In the genomic region with DNA sequence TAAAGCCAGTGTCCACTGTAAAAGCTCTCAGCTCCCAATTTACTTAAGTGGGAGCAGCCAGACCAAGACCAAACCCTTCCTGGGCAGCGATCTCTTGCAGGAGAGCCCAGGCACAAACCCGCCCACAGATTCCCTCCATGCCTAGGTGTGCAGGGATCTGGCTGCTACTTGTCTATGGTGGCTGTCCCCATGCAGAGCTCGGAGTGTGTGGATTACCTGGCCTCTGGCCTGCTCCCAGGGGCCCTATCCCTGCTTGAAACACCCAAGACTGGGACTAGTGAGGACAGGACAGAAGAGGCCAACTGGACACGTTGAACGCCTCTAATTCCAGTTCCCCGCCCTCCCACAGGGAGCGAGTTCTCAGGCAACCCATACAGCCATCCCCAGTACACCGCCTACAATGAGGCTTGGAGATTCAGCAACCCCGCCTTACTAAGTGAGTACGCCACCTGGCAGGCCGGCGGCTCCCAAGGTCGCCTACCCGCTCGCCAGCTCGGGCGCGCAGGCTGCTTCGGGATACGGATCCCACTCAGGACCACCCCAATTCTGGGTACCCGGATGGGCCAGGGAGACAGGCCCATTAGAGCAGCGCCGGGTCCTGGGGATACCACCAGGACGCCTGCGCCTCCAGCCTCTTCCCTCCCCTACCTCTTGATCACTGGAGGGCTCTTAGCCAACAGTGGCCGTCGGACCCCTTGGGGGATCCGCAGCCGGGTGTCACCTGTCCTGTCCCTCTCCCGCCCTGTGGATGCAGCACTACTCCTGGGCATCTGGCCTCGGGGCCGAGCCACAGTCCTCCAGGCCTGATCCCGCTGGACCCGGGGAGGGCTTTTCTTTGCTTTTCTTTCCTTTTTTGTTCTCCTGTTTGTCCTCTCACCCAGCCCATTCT, we compare ENCODE assay signal across 8 mouse cellular contexts.
A peak's percentile ranks its signal among the peaks of the same experiment; 100 is the strongest.
DNase-seq lines count a peak whose midpoint lies in the region; ATAC-seq lines count a peak whose summit lies in the region.

No protein-coding gene starts in this region.

- H3K9ac ChIP-seq in lung, embryonic 16.5 days (ENCODE audit: low read length), result no peak overlapping the region
- no peak overlapping the region for H3K9ac ChIP-seq in limb, embryonic 12.5 days (replicated peaks)
- H3K9ac ChIP-seq in stomach, embryonic 14.5 days (replicated peaks; ENCODE audit: low read depth, low read length), result no peak overlapping the region

- WGBS in lung, embryonic 16.5 days, result 3% methylated on average over 34 of the region's 34 CpGs
- 2% methylated on average over 34 of the region's 34 CpGs for WGBS in limb, embryonic 12.5 days
- WGBS in stomach, embryonic 14.5 days, result 4% methylated on average over 34 of the region's 34 CpGs

- no peak for ATAC-seq in lung, embryonic 16.5 days (ENCODE audit: low read depth)
- ATAC-seq in limb, embryonic 12.5 days (ENCODE audit: insufficient number of reproducible peaks, insufficient read depth, low FRiP score, low TSS enrichment, low read depth), result 0 out of 2 replicates have a peak, but pooled peaks have one; percentile 24
- peak; percentile 25; the same call in 1 of the 2 replicates for ATAC-seq in stomach, embryonic 14.5 days (ENCODE audit: insufficient number of reproducible peaks, insufficient read depth, low FRiP score, low read depth)

- DNase-seq in cerebellum, adult 9-10 months, result peak; percentile 1
- DNase-seq in cerebellum, adult 11 months, result no peak
- DNase-seq in lung, adult 18-20 months, result no peak
- no peak for DNase-seq in urinary bladder, postnatal 36 days (ENCODE audit: low spot score in 2 of 2)
- no peak for DNase-seq in kidney, postnatal 14 days

- H3K27ac ChIP-seq in lung, embryonic 16.5 days (ENCODE audit: low read length), result no peak overlapping the region
- no peak overlapping the region for H3K27ac ChIP-seq in limb, embryonic 12.5 days
- no peak overlapping the region for H3K27ac ChIP-seq in stomach, embryonic 14.5 days (ENCODE audit: low read length)

- H3K4me1 ChIP-seq in lung, embryonic 16.5 days (replicated peaks; ENCODE audit: control insufficient read depth, insufficient read depth, low read length), result peaks cover 26% of the 10 kb centered on the region
- H3K4me1 ChIP-seq in limb, embryonic 12.5 days (replicated peaks), result peaks cover 34% of the 10 kb centered on the region
- peaks cover 24% of the 10 kb centered on the region for H3K4me1 ChIP-seq in stomach, embryonic 14.5 days (ENCODE audit: control insufficient read depth, insufficient read depth, low read length)

- no peaks in the 10 kb centered on the region for H3K36me3 ChIP-seq in lung, embryonic 16.5 days (ENCODE audit: control insufficient read depth, insufficient read depth, low read length)
- H3K36me3 ChIP-seq in limb, embryonic 12.5 days, result no peaks in the 10 kb centered on the region
- H3K36me3 ChIP-seq in stomach, embryonic 14.5 days (ENCODE audit: control insufficient read depth, insufficient read depth, low read length), result no peaks in the 10 kb centered on the region

- H3K9me3 ChIP-seq in lung, embryonic 16.5 days (ENCODE audit: control insufficient read depth, low read length), result no peaks in the 10 kb centered on the region
- no peaks in the 10 kb centered on the region for H3K9me3 ChIP-seq in limb, embryonic 12.5 days
- no peaks in the 10 kb centered on the region for H3K9me3 ChIP-seq in stomach, embryonic 14.5 days (ENCODE audit: control insufficient read depth, low read depth, low read length)

- H3K27me3 ChIP-seq in lung, embryonic 16.5 days (ENCODE audit: control insufficient read depth, insufficient read depth, low read depth, low read length), result peaks cover 81% of the 10 kb centered on the region
- H3K27me3 ChIP-seq in limb, embryonic 12.5 days, result peaks cover 99% of the 10 kb centered on the region
- H3K27me3 ChIP-seq in stomach, embryonic 14.5 days (ENCODE audit: control insufficient read depth, insufficient read depth, low read length), result peaks cover 72% of the 10 kb centered on the region

- H3K4me3 ChIP-seq in lung, embryonic 16.5 days (ENCODE audit: low read length), result peak overlapping the region; percentile 59
- H3K4me3 ChIP-seq in limb, embryonic 12.5 days (replicated peaks), result peak overlapping the region; percentile 48
- H3K4me3 ChIP-seq in stomach, embryonic 14.5 days (ENCODE audit: low read depth, low read length), result peak overlapping the region; percentile 39

- H3K4me2 ChIP-seq in lung, embryonic 16.5 days (ENCODE audit: low read depth, low read length), result peak overlapping the region; percentile 88
- H3K4me2 ChIP-seq in limb, embryonic 12.5 days, result peak overlapping the region; percentile 84
- peak overlapping the region; percentile 78 for H3K4me2 ChIP-seq in stomach, embryonic 14.5 days (replicated peaks; ENCODE audit: low read depth, low read length)
